Mouse (Mus musculus): ENCODE results near the gene Ifi35.

DNA sequence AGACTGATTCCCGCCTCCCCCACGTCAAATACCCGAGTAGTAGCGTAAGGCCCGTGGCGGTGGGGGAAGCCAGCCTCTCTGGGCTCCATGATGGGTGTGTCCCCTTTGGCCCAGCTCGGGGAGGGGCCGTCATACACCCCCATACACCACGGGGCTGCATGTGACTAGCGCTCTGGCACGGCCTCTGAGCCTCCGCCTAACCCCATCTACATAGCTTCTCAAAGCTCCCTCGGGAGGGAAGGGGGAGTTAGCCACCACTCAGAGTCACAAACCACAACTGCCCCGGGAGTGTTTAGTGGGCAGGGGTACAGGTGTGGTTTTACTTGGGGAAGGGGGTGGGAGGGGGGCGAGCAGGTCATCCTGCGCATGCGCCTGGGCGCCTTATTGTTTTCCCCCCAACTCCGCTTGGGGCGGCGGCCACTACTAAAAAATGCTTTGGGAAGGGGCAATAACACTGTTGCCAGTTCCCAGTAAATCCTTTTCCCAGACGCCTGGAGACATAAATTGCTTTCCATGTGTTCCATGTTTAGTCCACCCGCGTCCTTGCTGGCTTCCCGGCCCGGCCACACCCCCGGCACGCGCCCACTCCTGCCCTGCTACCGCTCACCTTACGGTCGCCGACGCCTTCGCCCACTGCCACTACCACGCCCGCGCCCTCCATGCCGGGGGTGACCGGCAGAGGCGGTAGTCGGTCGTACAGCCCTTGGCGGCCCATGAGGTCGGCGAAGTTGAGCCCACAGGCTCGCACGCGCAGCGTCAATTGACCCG is 17.1 kb downstream of the Ifi35 start:
- 0 out of 2 replicates have a peak, but pooled peaks have one; percentile 21 for TF ChIP-seq CTCF (IDR thresholded peaks at IDR 0.05)
- no peak for TF ChIP-seq EP300 (IDR thresholded peaks at IDR 0.05; ENCODE audit: insufficient read depth, low read depth, low read length)
- TF ChIP-seq POLR2A (IDR thresholded peaks at IDR 0.05; ENCODE audit: insufficient read depth, low read depth, low read length): no peak

Measured in heart, adult 2 months (tissue).